Mouse (Mus musculus) heart, embryonic 13.5 days (tissue): ENCODE data around the gene Gpc6. TPM values are rescaled to one million over a fixed set of nuclear protein-coding genes. Genes with fewer than 3 reads are reported as not detected.

ENCODE experiments used
- ATAC-seq: fragments of 200-750 bp; cut with Nextera tagmentation; 2 replicates; pipeline ENCODE4 v1.8.0; 2017; ENCODE audit warnings: moderate TSS enrichment; ENCODE audit not compliant: insufficient number of reproducible peaks, low FRiP score, low TSS enrichment; ENCODE audit errors: extremely low read depth
- H3K27ac ChIP-seq: fragments of 300-500 bp; sonication (generic); replicated peaks from 2 replicates; pipeline ENCODE4 v1.5.1; 2015; ENCODE audit warnings: moderate library complexity, mild to moderate bottlenecking, inconsistent platforms
- H3K27me3 ChIP-seq: fragments of 300-500 bp; sonication (generic); replicated peaks from 2 replicates; pipeline ENCODE4 v1.6.1; 2015; ENCODE audit warnings: mild to moderate bottlenecking, inconsistent platforms
- H3K36me3 ChIP-seq: fragments of 300-500 bp; sonication (generic); 2 replicates; pipeline ENCODE4 v1.6.1; 2015; ENCODE audit warnings: mild to moderate bottlenecking, inconsistent platforms
- H3K4me1 ChIP-seq: fragments of 300-500 bp; sonication (generic); 2 replicates; pipeline ENCODE4 v1.6.1; 2015; ENCODE audit warnings: inconsistent platforms
- H3K4me2 ChIP-seq: fragments of 300-500 bp; sonication (generic); 2 replicates; pipeline ENCODE4 v1.6.1; 2015; ENCODE audit warnings: inconsistent platforms, mild to moderate bottlenecking, moderate library complexity
- H3K4me3 ChIP-seq: fragments of 300-500 bp; sonication (generic); 2 replicates; pipeline ENCODE4 v1.5.1; 2015; ENCODE audit warnings: moderate library complexity, mild to moderate bottlenecking, inconsistent platforms
- H3K9ac ChIP-seq: fragments of 300-500 bp; sonication (generic); 2 replicates; pipeline ENCODE4 v1.6.1; 2015; ENCODE audit warnings: inconsistent platforms, mild to moderate bottlenecking, moderate library complexity
- H3K9me3 ChIP-seq: fragments of 300-500 bp; sonication (generic); 2 replicates; pipeline ENCODE4 v1.6.1; 2016; ENCODE audit warnings: inconsistent platforms
- WGBS: fragments of 180-500 bp; shearing (Covaris S2); methylation state at CpG from one replicate; pipeline ENCODE4 v1.1.7; 2015; ENCODE audit warnings: mixed read lengths; 5-methylcytosine and 5-hydroxymethylcytosine counted together
- polyA plus RNA-seq: library from polyadenylated mRNA; unstranded; fragments of >200 nt; fragmentation: Nextera tagmentation; extraction: Ambion mirVana; gene quantifications from 2 replicates; pipeline ENCODE4 v1.2.1, GENCODE M21; 2015

The Gpc6 gene
- polyA plus RNA-seq, 1 experiment from 2014 or later, result 13.1 TPM

- no peak overlapping the region for H3K9ac ChIP-seq
- H3K4me1 ChIP-seq, result peaks cover 9% of the 10 kb centered on the region
- no peak overlapping the region for H3K27ac ChIP-seq
- no peak overlapping the region for H3K4me3 ChIP-seq
- H3K27me3 ChIP-seq, result peaks cover 92% of the 10 kb centered on the region
- ATAC-seq, result peak; percentile 61; the same call in 1 of the 2 replicates
- peak overlapping the region; percentile 54 for H3K4me2 ChIP-seq
- no peaks in the 10 kb centered on the region for H3K36me3 ChIP-seq
- H3K9me3 ChIP-seq, result peaks cover 16% of the 10 kb centered on the region; the same call in 1 of the 2 replicates
- 34% methylated on average over 15 of the region's 15 CpGs for WGBS
Measured at GRCm38 (mm10) chr14:117951265-117951664, 1026.2 kb downstream of the Gpc6 start.

GRCm38 (mm10) chr14:117951686-117952085 lies 1026.6 kb downstream of the Gpc6 start:
- Histone ChIP-seq H3K27me3 (peaks cover 92% of the 10 kb centered on the region), H3K27ac (no peak overlapping the region), H3K36me3 (no peaks in the 10 kb centered on the region), H3K4me3 (no peak overlapping the region), H3K9ac (no peak overlapping the region), H3K4me1 (peaks cover 9% of the 10 kb centered on the region), H3K4me2 (peak overlapping the region; percentile 54), H3K9me3 (0 out of 2 replicates have a peak, but pooled peaks cover 12% of the 10 kb centered on the region)
- no peak for ATAC-seq
- WGBS, result 19% methylated on average over 5 of the region's 5 CpGs

- Histone ChIP-seq H3K4me2 (no peak overlapping the region), H3K9me3 (no peaks in the 10 kb centered on the region), H3K4me3 (no peak overlapping the region), H3K4me1 (peaks cover 4% of the 10 kb centered on the region), H3K36me3 (no peaks in the 10 kb centered on the region), H3K27ac (no peak overlapping the region), H3K27me3 (peaks cover 92% of the 10 kb centered on the region), H3K9ac (no peak overlapping the region)
- 42% methylated on average over 3 of the region's 3 CpGs for WGBS
- ATAC-seq, result no peak
Measured at GRCm38 (mm10) chr14:117956051-117956450, 1030.9 kb downstream of the Gpc6 start.

- Histone ChIP-seq H3K9me3 (no peaks in the 10 kb centered on the region), H3K27ac (no peak overlapping the region), H3K4me2 (no peak overlapping the region), H3K27me3 (peaks cover 98% of the 10 kb centered on the region), H3K9ac (no peak overlapping the region), H3K4me3 (no peak overlapping the region), H3K4me1 (no peaks in the 10 kb centered on the region), H3K36me3 (no peaks in the 10 kb centered on the region)
- 78% methylated on average over 11 of the region's 11 CpGs for WGBS
- ATAC-seq, result no peak
Measured at GRCm38 (mm10) chr14:117958389-117958788, 1033.3 kb downstream of the Gpc6 start.

- no peaks in the 10 kb centered on the region for H3K4me1 ChIP-seq
- WGBS, result 45% methylated on average over 6 of the region's 6 CpGs
- no peak overlapping the region for H3K4me2 ChIP-seq
- no peaks in the 10 kb centered on the region for H3K36me3 ChIP-seq
- H3K4me3 ChIP-seq, result no peak overlapping the region
- ATAC-seq, result no peak
- H3K27ac ChIP-seq, result no peak overlapping the region
- peaks cover 98% of the 10 kb centered on the region for H3K27me3 ChIP-seq
- 0 out of 2 replicates have a peak, but pooled peaks cover 3% of the 10 kb centered on the region for H3K9me3 ChIP-seq
- no peak overlapping the region for H3K9ac ChIP-seq
Measured at GRCm38 (mm10) chr14:117961267-117961666, 1036.2 kb downstream of the Gpc6 start.

GRCm38 (mm10) chr14:117961844-117962243 lies 1036.7 kb downstream of the Gpc6 start:
- H3K4me3 ChIP-seq, result no peak overlapping the region
- H3K4me2 ChIP-seq, result no peak overlapping the region
- peaks cover 98% of the 10 kb centered on the region for H3K27me3 ChIP-seq
- WGBS, result 79% methylated on average over 6 of the region's 6 CpGs
- ATAC-seq, result no peak
- 0 out of 2 replicates have a peak, but pooled peaks cover 3% of the 10 kb centered on the region for H3K9me3 ChIP-seq
- no peak overlapping the region for H3K27ac ChIP-seq
- no peaks in the 10 kb centered on the region for H3K4me1 ChIP-seq
- H3K36me3 ChIP-seq, result no peaks in the 10 kb centered on the region
- H3K9ac ChIP-seq, result no peak overlapping the region

- WGBS, result 51% methylated on average over 4 of the region's 4 CpGs
- ATAC-seq, result no peak
- Histone ChIP-seq H3K27ac (no peak overlapping the region), H3K9me3 (0 out of 2 replicates have a peak, but pooled peaks cover 3% of the 10 kb centered on the region), H3K36me3 (no peaks in the 10 kb centered on the region), H3K9ac (no peak overlapping the region), H3K4me1 (no peaks in the 10 kb centered on the region), H3K4me3 (no peak overlapping the region), H3K4me2 (no peak overlapping the region), H3K27me3 (peaks cover 93% of the 10 kb centered on the region)
Measured at GRCm38 (mm10) chr14:117962453-117962852, 1037.3 kb downstream of the Gpc6 start.

- no peak overlapping the region for H3K4me3 ChIP-seq
- no peaks in the 10 kb centered on the region for H3K9me3 ChIP-seq
- no peaks in the 10 kb centered on the region for H3K4me1 ChIP-seq
- H3K36me3 ChIP-seq, result no peaks in the 10 kb centered on the region
- H3K27ac ChIP-seq, result no peak overlapping the region
- H3K9ac ChIP-seq, result no peak overlapping the region
- no peak for ATAC-seq
- WGBS, result 78% methylated on average over 5 of the region's 5 CpGs
- no peak overlapping the region for H3K4me2 ChIP-seq
- H3K27me3 ChIP-seq, result peaks cover 87% of the 10 kb centered on the region
Measured at GRCm38 (mm10) chr14:117972576-117972975, 1047.5 kb downstream of the Gpc6 start.

GRCm38 (mm10) chr14:117981532-117981931 lies 1056.4 kb downstream of the Gpc6 start:
- Histone ChIP-seq H3K9ac (no peak overlapping the region), H3K27me3 (peaks cover 83% of the 10 kb centered on the region), H3K4me2 (no peak overlapping the region), H3K9me3 (peaks cover 6% of the 10 kb centered on the region; the same call in 1 of the 2 replicates), H3K36me3 (no peaks in the 10 kb centered on the region), H3K27ac (no peak overlapping the region), H3K4me1 (no peaks in the 10 kb centered on the region), H3K4me3 (no peak overlapping the region)
- ATAC-seq, result no peak
- WGBS, result 86% methylated on average over 10 of the region's 10 CpGs

GRCm38 (mm10) chr14:117988444-117988843 lies 1063.3 kb downstream of the Gpc6 start:
- H3K27me3 ChIP-seq, result peaks cover 92% of the 10 kb centered on the region
- WGBS, result 80% methylated on average over 10 of the region's 10 CpGs

GRCm38 (mm10) chr14:117990203-117990602 lies 1065.1 kb downstream of the Gpc6 start:
- H3K4me2 ChIP-seq, result no peak overlapping the region
- H3K27ac ChIP-seq, result no peak overlapping the region
- no peak for ATAC-seq
- H3K9ac ChIP-seq, result no peak overlapping the region
- no peaks in the 10 kb centered on the region for H3K4me1 ChIP-seq
- WGBS, result 68% methylated on average over 8 of the region's 8 CpGs
- no peak overlapping the region for H3K4me3 ChIP-seq
- H3K36me3 ChIP-seq, result no peaks in the 10 kb centered on the region
- 0 out of 2 replicates have a peak, but pooled peaks cover 2% of the 10 kb centered on the region for H3K9me3 ChIP-seq
- H3K27me3 ChIP-seq, result peaks cover 94% of the 10 kb centered on the region

More at GRCm38 (mm10) chr14:117988444-117988843, 1063.3 kb downstream of the Gpc6 start:
- H3K36me3 ChIP-seq, result no peaks in the 10 kb centered on the region
- ATAC-seq, result no peak
- no peaks in the 10 kb centered on the region for H3K4me1 ChIP-seq
- H3K4me2 ChIP-seq, result no peak overlapping the region
- H3K4me3 ChIP-seq, result no peak overlapping the region
- H3K9ac ChIP-seq, result no peak overlapping the region
- H3K9me3 ChIP-seq, result no peaks in the 10 kb centered on the region
- H3K27ac ChIP-seq, result no peak overlapping the region

GRCm38 (mm10) chr14:117992600-117993256 lies 1067.6 kb downstream of the Gpc6 start:
- no peak overlapping the region for H3K4me2 ChIP-seq
- H3K4me1 ChIP-seq, result no peaks in the 10 kb centered on the region
- WGBS, result 54% methylated on average over 8 of the region's 8 CpGs
- no peaks in the 10 kb centered on the region for H3K36me3 ChIP-seq
- no peak for ATAC-seq
- H3K4me3 ChIP-seq, result no peak overlapping the region
- H3K27me3 ChIP-seq, result peaks cover 84% of the 10 kb centered on the region
- no peak overlapping the region for H3K9ac ChIP-seq
- peaks cover 11% of the 10 kb centered on the region for H3K9me3 ChIP-seq
- no peak overlapping the region for H3K27ac ChIP-seq
